Mouse (Mus musculus) bone marrow, adult 2 months (tissue): ENCODE data around the gene Mta2.

ENCODE experiments used
- CTCF ChIP-seq: fragments of 200-500 bp; IDR thresholded peaks from 2 replicates; pipeline ENCODE4 v1.5.1; 2011; ENCODE audit warnings: low read length, control low read depth; ENCODE audit not compliant: control insufficient read depth, insufficient read depth
- POLR2A ChIP-seq: fragments of 200-500 bp; IDR thresholded peaks from 2 replicates; pipeline ENCODE4 v1.6.1; 2011; ENCODE audit warnings: low read depth, mild to moderate bottlenecking, control low read depth, low read length, borderline replicate concordance; ENCODE audit not compliant: control insufficient read depth

- TF ChIP-seq CTCF (no peak), POLR2A (no peak)
Measured at GRCm38 (mm10) chr19:8984255-8984868, 42.7 kb downstream of the Mta2 start.
